Mouse (Mus musculus) lung, embryonic 14.5 days (tissue): ENCODE results near the gene Afap1. TPM values are rescaled to one million over a fixed set of nuclear protein-coding genes. Genes with fewer than 3 reads are reported as not detected.

Experiments
- ATAC-seq: fragments of 200-750 bp; cut with Nextera tagmentation; 2 replicates; pipeline ENCODE4 v1.8.0; 2017; ENCODE audit warnings: mild to moderate bottlenecking, moderate TSS enrichment, moderate library complexity; ENCODE audit not compliant: insufficient read depth
- DNase-seq: peaks from one replicate; pipeline ENCODE4 v3.0.0-alpha.2; 2015
- H3K27ac ChIP-seq: fragments of 300-500 bp; sonication (generic); 2 replicates; pipeline ENCODE4 v1.5.1; 2014; ENCODE audit warnings: low read depth, mild to moderate bottlenecking, moderate library complexity
- H3K27me3 ChIP-seq: fragments of 300-500 bp; sonication (generic); 2 replicates; pipeline ENCODE4 v1.6.1; 2014; ENCODE audit warnings: low read length, control low read depth; ENCODE audit not compliant: insufficient read depth
- H3K36me3 ChIP-seq: fragments of 300-500 bp; sonication (generic); 2 replicates; pipeline ENCODE4 v1.6.1; 2014; ENCODE audit warnings: control low read depth; ENCODE audit not compliant: insufficient read depth
- H3K4me1 ChIP-seq: fragments of 300-500 bp; sonication (generic); 2 replicates; pipeline ENCODE4 v1.6.1; 2014; ENCODE audit warnings: antibody characterized with exemption, control low read depth; ENCODE audit not compliant: insufficient read depth
- H3K4me2 ChIP-seq: fragments of 300-500 bp; sonication (generic); 2 replicates; pipeline ENCODE4 v1.6.1; 2014; ENCODE audit warnings: mild to moderate bottlenecking
- H3K4me3 ChIP-seq: fragments of 300-500 bp; sonication (generic); 2 replicates; pipeline ENCODE4 v1.5.1; 2014; ENCODE audit warnings: low read depth, low read length
- H3K9ac ChIP-seq: fragments of 300-500 bp; sonication (generic); 2 replicates; pipeline ENCODE4 v1.6.1; 2014
- H3K9me3 ChIP-seq: fragments of 300-500 bp; sonication (generic); 2 replicates; pipeline ENCODE4 v1.6.1; 2016; ENCODE audit warnings: low read depth, low read length, control low read depth
- CTCF ChIP-seq: IDR thresholded peaks from 2 replicates; pipeline ENCODE4 v1.5.1; 2016; ENCODE audit warnings: antibody characterized with exemption, low read depth
- WGBS: fragments of 180-500 bp; shearing (Covaris S2); extraction: QIAGEN DNeasy Blood & Tissue Kit; methylation state at CpG from one replicate; pipeline ENCODE4 v1.1.7; 2014; 5-methylcytosine and 5-hydroxymethylcytosine counted together
- polyA plus RNA-seq: library from polyadenylated mRNA; unstranded; fragments of >200 nt; fragmentation: Nextera tagmentation; extraction: Ambion mirVana; gene quantifications from 2 replicates; pipeline ENCODE4 v1.2.1, GENCODE M21; 2014

Gene Afap1
- polyA plus RNA-seq, 1 experiment from 2014 or later = 19.4 TPM

- no peaks in the 10 kb centered on the region for H3K36me3 ChIP-seq
- H3K27me3 ChIP-seq = no peaks in the 10 kb centered on the region
- H3K4me1 ChIP-seq = peaks cover 58% of the 10 kb centered on the region
- no peaks in the 10 kb centered on the region for H3K9me3 ChIP-seq
- H3K9ac ChIP-seq = no peak overlapping the region
- 53% methylated on average over 8 of the region's 8 CpGs for WGBS
- H3K27ac ChIP-seq = no peak overlapping the region
- no peak for ATAC-seq
- DNase-seq = no peak
- H3K4me2 ChIP-seq = no peak overlapping the region
- no peak overlapping the region for H3K4me3 ChIP-seq
- no peak for TF ChIP-seq CTCF
Observed at GRCm38 (mm10) chr5:35905283-35905682, 12.2 kb downstream of the Afap1 start.

- WGBS = 26% methylated on average over 4 of the region's 4 CpGs
- ATAC-seq (0 out of 2 replicates have a peak, but pooled peaks have one; percentile 13), DNase-seq (peak; percentile 54)
- H3K27ac ChIP-seq = peak overlapping the region; percentile 78; the same call in 1 of the 2 replicates
- H3K4me3 ChIP-seq = no peak overlapping the region
- no peaks in the 10 kb centered on the region for H3K36me3 ChIP-seq
- no peaks in the 10 kb centered on the region for H3K9me3 ChIP-seq
- no peak for TF ChIP-seq CTCF
- H3K4me1 ChIP-seq = peaks cover 47% of the 10 kb centered on the region
- no peak overlapping the region for H3K9ac ChIP-seq
- 0 out of 2 replicates have a peak overlapping the region, but pooled peaks have one; percentile 10 for H3K4me2 ChIP-seq
- no peaks in the 10 kb centered on the region for H3K27me3 ChIP-seq
Observed at GRCm38 (mm10) chr5:35907090-35907489, 14.0 kb downstream of the Afap1 start.

- H3K9ac ChIP-seq = no peak overlapping the region
- H3K4me1 ChIP-seq = peaks cover 45% of the 10 kb centered on the region
- no peaks in the 10 kb centered on the region for H3K9me3 ChIP-seq
- peak; percentile 12; the same call in 1 of the 2 replicates for TF ChIP-seq CTCF
- DNase-seq (peak; percentile 89), ATAC-seq (peak; percentile 83)
- 16% methylated on average over 15 of the region's 15 CpGs for whole genome bisulfite sequencing
- no peaks in the 10 kb centered on the region for H3K36me3 ChIP-seq
- H3K4me3 ChIP-seq = no peak overlapping the region
- H3K27ac ChIP-seq = peak overlapping the region; percentile 78
- H3K27me3 ChIP-seq = no peaks in the 10 kb centered on the region
- H3K4me2 ChIP-seq = peak overlapping the region; percentile 1; the same call in 1 of the 2 replicates
Observed at GRCm38 (mm10) chr5:35907633-35908426, 14.7 kb downstream of the Afap1 start.

GRCm38 (mm10) chr5:35908626-35909443 lies 15.7 kb downstream of the Afap1 start:
- Histone ChIP-seq H3K27ac (peak overlapping the region; percentile 78), H3K4me2 (no peak overlapping the region), H3K27me3 (no peaks in the 10 kb centered on the region), H3K9ac (no peak overlapping the region), H3K4me1 (peaks cover 39% of the 10 kb centered on the region), H3K9me3 (no peaks in the 10 kb centered on the region), H3K4me3 (no peak overlapping the region), H3K36me3 (no peaks in the 10 kb centered on the region)
- no peak for TF ChIP-seq CTCF
- 41% methylated on average over 13 of the region's 13 CpGs for WGBS
- ATAC-seq (no peak), DNase-seq (no peak)

- 74% methylated on average over 12 of the region's 12 CpGs for WGBS
- H3K4me1 ChIP-seq = peaks cover 37% of the 10 kb centered on the region
Observed at GRCm38 (mm10) chr5:35915629-35916300, 22.6 kb downstream of the Afap1 start.

GRCm38 (mm10) chr5:35916666-35917065 lies 23.5 kb downstream of the Afap1 start:
- no peak for DNase-seq
- Histone ChIP-seq H3K9ac (no peak overlapping the region), H3K4me3 (no peak overlapping the region), H3K4me2 (no peak overlapping the region), H3K9me3 (no peaks in the 10 kb centered on the region), H3K4me1 (peaks cover 44% of the 10 kb centered on the region), H3K27ac (no peak overlapping the region), H3K36me3 (no peaks in the 10 kb centered on the region; the same call in 1 of the 2 replicates), H3K27me3 (no peaks in the 10 kb centered on the region)
- ATAC-seq = no peak
- TF ChIP-seq CTCF = no peak
- 67% methylated on average over 5 of the region's 5 CpGs for WGBS

More at GRCm38 (mm10) chr5:35915629-35916300, 22.6 kb downstream of the Afap1 start:
- H3K9me3 ChIP-seq = no peaks in the 10 kb centered on the region
- no peak overlapping the region for H3K4me3 ChIP-seq
- DNase-seq = no peak
- no peak for TF ChIP-seq CTCF
- no peak for ATAC-seq
- no peaks in the 10 kb centered on the region; the same call in 1 of the 2 replicates for H3K36me3 ChIP-seq
- H3K4me2 ChIP-seq = no peak overlapping the region
- H3K9ac ChIP-seq = no peak overlapping the region
- no peaks in the 10 kb centered on the region for H3K27me3 ChIP-seq
- H3K27ac ChIP-seq = no peak overlapping the region
